Mouse (Mus musculus): ENCODE measurements around the gene Angpt4. TPM values are rescaled to one million over a fixed set of nuclear protein-coding genes. Genes with fewer than 3 reads are reported as not detected.

Angpt4 gene
- polyA plus RNA-seq, 1 experiment = 0.57 TPM

GRCm38 (mm10) chr2:151959274-151959673 lies 48.3 kb downstream of the Angpt4 start:
- H3K27me3 ChIP-seq (ENCODE audit: control insufficient read depth, insufficient read depth, low read length) = no peaks in the 10 kb centered on the region
- no peaks in the 10 kb centered on the region for H3K36me3 ChIP-seq (ENCODE audit: control insufficient read depth, insufficient read depth, low read length)
- WGBS = 69% methylated on average over 5 of the region's 5 CpGs
- no peak for TF ChIP-seq CTCF (IDR thresholded peaks at IDR 0.05; ENCODE audit: extremely low read depth, insufficient read depth, insufficient read length, insufficient replicate concordance)
- TF ChIP-seq POLR2A (IDR thresholded peaks at IDR 0.05; ENCODE audit: low read depth, low read length) = no peak
- H3K4me3 ChIP-seq (ENCODE audit: extremely low read depth, insufficient read depth, insufficient read length) = no peak overlapping the region
- H3K4me1 ChIP-seq (ENCODE audit: control insufficient read depth, insufficient read depth, insufficient read length) = no peaks in the 10 kb centered on the region
- no peak overlapping the region for H3K27ac ChIP-seq (ENCODE audit: insufficient read depth, low read length)
- no peak for DNase-seq (ENCODE audit: low read depth in 1 of 2, low spot score in 2 of 2)

GRCm38 (mm10) chr2:151961284-151962196 lies 50.5 kb downstream of the Angpt4 start:
- no peak overlapping the region for H3K27ac ChIP-seq (ENCODE audit: insufficient read depth, low read length)
- H3K4me1 ChIP-seq (ENCODE audit: control insufficient read depth, insufficient read depth, insufficient read length) = no peaks in the 10 kb centered on the region
- H3K36me3 ChIP-seq (ENCODE audit: control insufficient read depth, insufficient read depth, low read length) = no peaks in the 10 kb centered on the region
- no peak for DNase-seq (ENCODE audit: low read depth in 1 of 2, low spot score in 2 of 2)
- TF ChIP-seq CTCF (IDR thresholded peaks at IDR 0.05; ENCODE audit: extremely low read depth, insufficient read depth, insufficient read length, insufficient replicate concordance) (no peak), POLR2A (IDR thresholded peaks at IDR 0.05; ENCODE audit: low read depth, low read length) (no peak)
- no peaks in the 10 kb centered on the region for H3K27me3 ChIP-seq (ENCODE audit: control insufficient read depth, insufficient read depth, low read length)
- 75% methylated on average over 9 of the region's 9 CpGs for WGBS
- no peak overlapping the region for H3K4me3 ChIP-seq (ENCODE audit: extremely low read depth, insufficient read depth, insufficient read length)

GRCm38 (mm10) chr2:151962474-151962873 lies 51.5 kb downstream of the Angpt4 start:
- DNase-seq (ENCODE audit: low read depth in 1 of 2, low spot score in 2 of 2) = no peak

GRCm38 (mm10) chr2:151963319-151963718 lies 52.3 kb downstream of the Angpt4 start:
- H3K36me3 ChIP-seq (ENCODE audit: control insufficient read depth, insufficient read depth, low read length) = no peaks in the 10 kb centered on the region
- no peaks in the 10 kb centered on the region for H3K27me3 ChIP-seq (ENCODE audit: control insufficient read depth, insufficient read depth, low read length)
- WGBS = 70% methylated on average over 5 of the region's 5 CpGs
- no peak overlapping the region for H3K27ac ChIP-seq (ENCODE audit: insufficient read depth, low read length)
- no peak for DNase-seq (ENCODE audit: low read depth in 1 of 2, low spot score in 2 of 2)
- H3K4me1 ChIP-seq (ENCODE audit: control insufficient read depth, insufficient read depth, insufficient read length) = peaks cover 2% of the 10 kb centered on the region; the same call in 1 of the 2 replicates
- H3K4me3 ChIP-seq (ENCODE audit: extremely low read depth, insufficient read depth, insufficient read length) = no peak overlapping the region
- no peak for TF ChIP-seq POLR2A (IDR thresholded peaks at IDR 0.05; ENCODE audit: low read depth, low read length)
- no peak for TF ChIP-seq CTCF (IDR thresholded peaks at IDR 0.05; ENCODE audit: extremely low read depth, insufficient read depth, insufficient read length, insufficient replicate concordance)

More at GRCm38 (mm10) chr2:151962474-151962873, 51.5 kb downstream of the Angpt4 start:
- Histone ChIP-seq H3K27ac (ENCODE audit: insufficient read depth, low read length) (no peak overlapping the region), H3K4me1 (ENCODE audit: control insufficient read depth, insufficient read depth, insufficient read length) (no peaks in the 10 kb centered on the region), H3K36me3 (ENCODE audit: control insufficient read depth, insufficient read depth, low read length) (no peaks in the 10 kb centered on the region), H3K4me3 (ENCODE audit: extremely low read depth, insufficient read depth, insufficient read length) (no peak overlapping the region), H3K27me3 (ENCODE audit: control insufficient read depth, insufficient read depth, low read length) (no peaks in the 10 kb centered on the region)
- TF ChIP-seq CTCF (IDR thresholded peaks at IDR 0.05; ENCODE audit: extremely low read depth, insufficient read depth, insufficient read length, insufficient replicate concordance) (no peak), POLR2A (IDR thresholded peaks at IDR 0.05; ENCODE audit: low read depth, low read length) (no peak)
- 61% methylated on average over 10 of the region's 10 CpGs for WGBS

GRCm38 (mm10) chr2:151964052-151964451 lies 53.0 kb downstream of the Angpt4 start:
- no peak overlapping the region for H3K27ac ChIP-seq (ENCODE audit: insufficient read depth, low read length)
- TF ChIP-seq CTCF (IDR thresholded peaks at IDR 0.05; ENCODE audit: extremely low read depth, insufficient read depth, insufficient read length, insufficient replicate concordance) (no peak), POLR2A (IDR thresholded peaks at IDR 0.05; ENCODE audit: low read depth, low read length) (no peak)
- H3K27me3 ChIP-seq (ENCODE audit: control insufficient read depth, insufficient read depth, low read length) = no peaks in the 10 kb centered on the region
- no peaks in the 10 kb centered on the region for H3K36me3 ChIP-seq (ENCODE audit: control insufficient read depth, insufficient read depth, low read length)
- H3K4me1 ChIP-seq (ENCODE audit: control insufficient read depth, insufficient read depth, insufficient read length) = peaks cover 2% of the 10 kb centered on the region; the same call in 1 of the 2 replicates
- WGBS = 67% methylated on average over 9 of the region's 9 CpGs
- no peak for DNase-seq (ENCODE audit: low read depth in 1 of 2, low spot score in 2 of 2)
- H3K4me3 ChIP-seq (ENCODE audit: extremely low read depth, insufficient read depth, insufficient read length) = no peak overlapping the region

- no peaks in the 10 kb centered on the region for H3K27me3 ChIP-seq (ENCODE audit: control insufficient read depth, insufficient read depth, low read length)
- H3K4me3 ChIP-seq (ENCODE audit: extremely low read depth, insufficient read depth, insufficient read length) = no peak overlapping the region
- H3K4me1 ChIP-seq (ENCODE audit: control insufficient read depth, insufficient read depth, insufficient read length) = peaks cover 14% of the 10 kb centered on the region
- H3K36me3 ChIP-seq (ENCODE audit: control insufficient read depth, insufficient read depth, low read length) = peaks cover 5% of the 10 kb centered on the region; the same call in 1 of the 2 replicates
- WGBS = 71% methylated on average over 9 of the region's 9 CpGs
- H3K27ac ChIP-seq (ENCODE audit: insufficient read depth, low read length) = no peak overlapping the region
- DNase-seq (ENCODE audit: low read depth in 1 of 2, low spot score in 2 of 2) = no peak
- TF ChIP-seq CTCF (IDR thresholded peaks at IDR 0.05; ENCODE audit: extremely low read depth, insufficient read depth, insufficient read length, insufficient replicate concordance) = no peak
- no peak for TF ChIP-seq POLR2A (IDR thresholded peaks at IDR 0.05; ENCODE audit: low read depth, low read length)
Measured at GRCm38 (mm10) chr2:151967176-151967750, 56.3 kb downstream of the Angpt4 start.

Data from spleen, adult 2 months (tissue).